Mouse (Mus musculus) MEL (cell line): ENCODE results near the gene Sema6d.

Experiments used
- CHD1 ChIP-seq: IDR thresholded peaks from 2 replicates; pipeline ENCODE4 v1.6.1; 2012; ENCODE audit warnings: low read depth, mild to moderate bottlenecking, inconsistent platforms, low read length, improper control_type of control experiment
- CTCF ChIP-seq, 3 experiments: IDR thresholded peaks in 2 of 3; conservative IDR thresholded peaks in 1 of 3; 2 replicates each; pipeline ENCODE4 v1.5.1; 2011 to 2012; ENCODE audit warnings: low read length in 3 of 3, low read depth in 2 of 3, mild to moderate bottlenecking in 2 of 3, improper control_type of control experiment in 1 of 3, inconsistent platforms in 1 of 3, mixed read lengths in 1 of 3, moderate library complexity in 1 of 3; ENCODE audit not compliant: control insufficient read depth in 1 of 3, insufficient read depth in 1 of 3, poor library complexity in 1 of 3, severe bottlenecking in 1 of 3
- E2F4 ChIP-seq: IDR thresholded peaks from 2 replicates; pipeline ENCODE4 v1.6.1; 2011; ENCODE audit warnings: low read depth, low read length, improper control_type of control experiment, borderline replicate concordance
- ZC3H11A ChIP-seq: IDR thresholded peaks from 2 replicates; pipeline ENCODE4 v1.6.1; 2012; ENCODE audit warnings: low read depth, mild to moderate bottlenecking, inconsistent platforms, low read length, improper control_type of control experiment

- TF ChIP-seq CHD1 = no peak
- TF ChIP-seq E2F4 = no peak
- no peak for TF ChIP-seq ZC3H11A
- no peak for TF ChIP-seq CTCF (IDR thresholded peaks at IDR 0.05 in 2 of 3, conservative IDR thresholded peaks at IDR 0.05 in 1 of 3; ENCODE audit: control insufficient read depth in 1 of 3, insufficient read depth in 1 of 3, low read depth in 2 of 3, low read length in 3 of 3, poor library complexity in 1 of 3, severe bottlenecking in 1 of 3)
Measured at GRCm38 (mm10) chr2:124650609-124651008, 560.8 kb downstream of the Sema6d start.
